Mouse (Mus musculus) testis, postnatal 14 days (tissue): ENCODE results near the gene Olfml1.

Source experiments
- DNase-seq: peaks from one replicate; pipeline ENCODE4 v3.0.0; 2021; ENCODE audit warnings: low spot score

Gene Olfml1

GRCm38 (mm10) chr7:107594857-107595402, 27.7 kb downstream of the Olfml1 start, which contains the start of gene Ppfibp2:
Gene Ppfibp2, plus strand, starts transcription at chr7:107595207.
- peak; percentile 91 for DNase-seq

GRCm38 (mm10) chr7:107595426-107595825, 28.2 kb downstream of the Olfml1 start:
- no peak for DNase-seq

- no peak for DNase-seq
These were observed 29.5 kb downstream of the Olfml1 start for GRCm38 (mm10) chr7:107596753-107597152.

GRCm38 (mm10) chr7:107597956-107598355, 30.7 kb downstream of the Olfml1 start:
- no peak for DNase-seq

GRCm38 (mm10) chr7:107600651-107601050, 33.4 kb downstream of the Olfml1 start:
- no peak for DNase-seq

GRCm38 (mm10) chr7:107602505-107602904, 35.3 kb downstream of the Olfml1 start:
- DNase-seq: no peak

GRCm38 (mm10) chr7:107602913-107603312, 35.7 kb downstream of the Olfml1 start:
- no peak for DNase-seq

- no peak for DNase-seq
These were observed 40.5 kb downstream of the Olfml1 start for GRCm38 (mm10) chr7:107607766-107608165.

GRCm38 (mm10) chr7:107609622-107610255, 42.5 kb downstream of the Olfml1 start:
- no peak for DNase-seq

GRCm38 (mm10) chr7:107610880-107611279, 43.6 kb downstream of the Olfml1 start:
- no peak for DNase-seq

GRCm38 (mm10) chr7:107618028-107618992, 51.1 kb downstream of the Olfml1 start:
- no peak for DNase-seq

GRCm38 (mm10) chr7:107619225-107619624, 52.0 kb downstream of the Olfml1 start:
- no peak for DNase-seq

- no peak for DNase-seq
These were observed 52.9 kb downstream of the Olfml1 start for GRCm38 (mm10) chr7:107620137-107620536.

- no peak for DNase-seq
These were observed 57.2 kb downstream of the Olfml1 start for GRCm38 (mm10) chr7:107624432-107624831.

- DNase-seq: no peak
These were observed 57.8 kb downstream of the Olfml1 start, which contains the start of gene 5330417H12Rik for GRCm38 (mm10) chr7:107625061-107625460. Gene 5330417H12Rik, minus strand, starts transcription at chr7:107625161.

- no peak for DNase-seq
These were observed 58.5 kb downstream of the Olfml1 start for GRCm38 (mm10) chr7:107625781-107626180.

- DNase-seq: no peak
These were observed 61.1 kb downstream of the Olfml1 start for GRCm38 (mm10) chr7:107628383-107628782.

GRCm38 (mm10) chr7:107633201-107633600, 66.0 kb downstream of the Olfml1 start:
- DNase-seq: no peak

GRCm38 (mm10) chr7:107637398-107637797, 70.2 kb downstream of the Olfml1 start:
- no peak for DNase-seq

GRCm38 (mm10) chr7:107638026-107638425, 70.8 kb downstream of the Olfml1 start:
- no peak for DNase-seq
